Mouse (Mus musculus) myocyte (in vitro differentiated cells): ENCODE measurements around the gene Samm50. TPM values are rescaled to one million over a fixed set of nuclear protein-coding genes. Genes with fewer than 3 reads are reported as not detected.
A peak's percentile ranks its signal among the peaks of the same experiment; 100 is the strongest.

Experiments
- H3K27me3 ChIP-seq: one replicate; pipeline ENCODE4 v1.6.1; 2011; ENCODE audit not compliant: control insufficient read depth, insufficient read depth, insufficient read length
- H3K36me3 ChIP-seq: one replicate; pipeline ENCODE4 v1.6.1; 2011; ENCODE audit not compliant: control insufficient read depth, insufficient read depth
- H3K4me2 ChIP-seq: one replicate; pipeline ENCODE4 v1.6.1; 2011; ENCODE audit warnings: low read depth, control low read depth
- H3K4me3 ChIP-seq: one replicate; pipeline ENCODE4 v1.5.1; 2011; ENCODE audit warnings: mild to moderate bottlenecking, control low read depth, moderate library complexity
- H3K79me2 ChIP-seq: one replicate; pipeline ENCODE4 v1.6.1; 2011; ENCODE audit not compliant: control insufficient read depth, insufficient read depth
- H3ac ChIP-seq: one replicate; pipeline ENCODE4 v1.6.1; 2011; ENCODE audit not compliant: control insufficient read depth, insufficient read length
- CEBPB ChIP-seq: IDR thresholded peaks from 2 replicates; pipeline ENCODE4 v1.6.1; 2011; ENCODE audit warnings: mild to moderate bottlenecking, moderate library complexity; ENCODE audit not compliant: poor library complexity, insufficient read depth, severe bottlenecking
- E2F4 ChIP-seq: IDR thresholded peaks from one replicate; pipeline ENCODE4 v1.6.1; 2011; ENCODE audit warnings: mild to moderate bottlenecking, control low read depth, moderate library complexity; ENCODE audit not compliant: insufficient read depth
- MAX ChIP-seq: IDR thresholded peaks from one replicate; pipeline ENCODE4 v1.6.1; 2011; ENCODE audit warnings: low read depth, mild to moderate bottlenecking, control low read depth
- MYOD1 ChIP-seq, 3 experiments: IDR thresholded peaks; one replicate each; pipeline ENCODE4 v1.6.1; 2011; ENCODE audit warnings: control low read depth in 2 of 3, low read depth in 2 of 3, mild to moderate bottlenecking in 2 of 3, moderate library complexity in 1 of 3; ENCODE audit not compliant: insufficient read length in 2 of 3, control insufficient read depth in 1 of 3
- MYOG ChIP-seq, 3 experiments: IDR thresholded peaks; one replicate each; pipeline ENCODE4 v1.6.1; 2011; ENCODE audit warnings: control low read depth in 2 of 3, low read depth in 2 of 3, mild to moderate bottlenecking in 2 of 3; ENCODE audit not compliant: insufficient read length in 2 of 3, control insufficient read depth in 1 of 3, insufficient read depth in 1 of 3
- POLR2A ChIP-seq: IDR thresholded peaks from one replicate; pipeline ENCODE4 v1.6.1; 2011; ENCODE audit warnings: low read depth, mild to moderate bottlenecking, control low read depth, moderate library complexity; ENCODE audit not compliant: insufficient read length
- POLR2AphosphoS2 ChIP-seq: IDR thresholded peaks from one replicate; pipeline ENCODE4 v1.6.1; 2011; ENCODE audit warnings: low read depth, control low read depth; ENCODE audit not compliant: insufficient read length
- REST ChIP-seq: IDR thresholded peaks from one replicate; pipeline ENCODE4 v1.6.1; 2011; ENCODE audit warnings: mild to moderate bottlenecking, control low read depth, moderate library complexity; ENCODE audit not compliant: insufficient read depth, insufficient read length
- SRF ChIP-seq: IDR thresholded peaks from one replicate; pipeline ENCODE4 v1.6.1; 2011; ENCODE audit warnings: low read depth; ENCODE audit not compliant: control insufficient read depth, insufficient read length
- TCF12 ChIP-seq: IDR thresholded peaks from one replicate; pipeline ENCODE4 v1.6.1; 2011; ENCODE audit warnings: mild to moderate bottlenecking, control low read depth; ENCODE audit not compliant: poor library complexity, insufficient read depth, severe bottlenecking
- TCF3 ChIP-seq: IDR thresholded peaks from one replicate; pipeline ENCODE4 v1.6.1; 2011; ENCODE audit warnings: low read depth, control low read depth; ENCODE audit not compliant: insufficient read length
- USF1 ChIP-seq: IDR thresholded peaks from one replicate; pipeline ENCODE4 v1.6.1; 2011; ENCODE audit warnings: low read depth, mild to moderate bottlenecking, control low read depth, moderate library complexity
- polyA plus RNA-seq: library from polyadenylated mRNA; unstranded; fragments of >200 nt; fragmentation: generic; extraction: Trizol; gene quantifications from one replicate; pipeline ENCODE4 v1.2.1, GENCODE M21; 2012; ENCODE audit warnings: missing spikeins

Samm50 gene
- polyA plus RNA-seq, 1 experiment = 116 TPM

DNA sequence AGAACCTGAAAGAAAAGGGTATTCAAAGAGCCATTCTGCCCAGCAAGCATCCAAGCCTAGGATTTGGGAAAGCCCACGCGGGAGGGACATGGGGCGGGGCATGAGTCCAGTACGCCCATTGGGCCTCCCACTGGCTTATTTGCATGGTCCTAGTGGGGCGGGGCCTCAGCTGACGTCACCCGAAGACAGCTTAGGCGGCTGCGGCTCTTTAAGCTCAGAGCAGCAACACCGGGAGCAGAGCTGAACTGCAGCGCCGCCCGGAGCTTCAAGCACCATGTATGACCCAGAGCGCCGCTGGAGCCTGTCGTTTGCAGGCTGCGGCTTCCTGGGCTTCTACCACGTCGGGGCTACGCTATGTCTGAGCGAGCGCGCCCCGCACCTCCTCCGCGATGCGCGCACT, 24.4 kb upstream of the Samm50 start, which contains the start of gene Pnpla3:
Pnpla3 (plus strand) TSS at position 238 of the 400 bp plus-strand sequence.
- Histone ChIP-seq H3K4me3 (peak within 1 kb of the TSS; percentile 15), H3K4me2 (peak within 1 kb of the TSS; percentile 97), H3K27me3 (peaks cover 33% of the 10 kb centered on the region), H3ac (no peak within 1 kb of the TSS), H3K79me2 (no peaks in the 10 kb centered on the region), H3K36me3 (no peaks in the 10 kb centered on the region)
- TF ChIP-seq SRF = peak; percentile 27
- TF ChIP-seq POLR2AphosphoS2 = no peak
- no peak for TF ChIP-seq REST
- no peak for TF ChIP-seq MYOG (IDR thresholded peaks at IDR 0.05; ENCODE audit: control insufficient read depth in 1 of 3, insufficient read depth in 1 of 3, insufficient read length in 2 of 3, low read depth in 2 of 3)
- TF ChIP-seq POLR2A = peak; percentile 57
- TF ChIP-seq USF1 = no peak
- TF ChIP-seq TCF12 = no peak

GRCm38 (mm10) chr15:84168170-84169161, 23.6 kb upstream of the Samm50 start:
- TF ChIP-seq USF1 = no peak
- TF ChIP-seq E2F4 = no peak
- no peak for TF ChIP-seq MYOD1 (IDR thresholded peaks at IDR 0.05; ENCODE audit: control insufficient read depth in 1 of 3, insufficient read length in 2 of 3, low read depth in 2 of 3)
- TF ChIP-seq MYOG (IDR thresholded peaks at IDR 0.05; ENCODE audit: control insufficient read depth in 1 of 3, insufficient read depth in 1 of 3, insufficient read length in 2 of 3, low read depth in 2 of 3) = no peak
- TF ChIP-seq CEBPB = no peak
- no peak for TF ChIP-seq TCF12
- TF ChIP-seq POLR2A = no peak
- no peak for TF ChIP-seq SRF
- TF ChIP-seq TCF3 = no peak
- TF ChIP-seq REST = no peak
- no peak for TF ChIP-seq MAX
- no peak for TF ChIP-seq POLR2AphosphoS2
- Histone ChIP-seq H3K36me3 (no peaks in the 10 kb centered on the region), H3K4me2 (peak overlapping the region; percentile 97), H3K4me3 (peak overlapping the region; percentile 15), H3ac (no peak overlapping the region), H3K79me2 (no peaks in the 10 kb centered on the region), H3K27me3 (peaks cover 24% of the 10 kb centered on the region)

- peaks cover 33% of the 10 kb centered on the region for H3K27me3 ChIP-seq
- H3K4me3 ChIP-seq = no peak overlapping the region
- TF ChIP-seq CEBPB (no peak), E2F4 (no peak), TCF3 (no peak), TCF12 (no peak), SRF (no peak), MYOG (IDR thresholded peaks at IDR 0.05; ENCODE audit: control insufficient read depth in 1 of 3, insufficient read depth in 1 of 3, insufficient read length in 2 of 3, low read depth in 2 of 3) (no peak), USF1 (no peak), MYOD1 (IDR thresholded peaks at IDR 0.05; ENCODE audit: control insufficient read depth in 1 of 3, insufficient read length in 2 of 3, low read depth in 2 of 3) (no peak), MAX (no peak), POLR2A (no peak), POLR2AphosphoS2 (no peak), REST (no peak)
- H3K4me2 ChIP-seq = no peak overlapping the region
- no peaks in the 10 kb centered on the region for H3K36me3 ChIP-seq
- H3K79me2 ChIP-seq = no peaks in the 10 kb centered on the region
- no peak overlapping the region for H3ac ChIP-seq
Observed at GRCm38 (mm10) chr15:84169511-84169910, 22.5 kb upstream of the Samm50 start.

GRCm38 (mm10) chr15:84171166-84171565, 20.9 kb upstream of the Samm50 start:
- no peaks in the 10 kb centered on the region for H3K36me3 ChIP-seq
- no peak overlapping the region for H3K4me2 ChIP-seq
- H3K27me3 ChIP-seq = peaks cover 33% of the 10 kb centered on the region
- no peaks in the 10 kb centered on the region for H3K79me2 ChIP-seq
- H3ac ChIP-seq = no peak overlapping the region
- H3K4me3 ChIP-seq = no peak overlapping the region
- TF ChIP-seq SRF (no peak), TCF12 (no peak), POLR2A (no peak), E2F4 (no peak), MYOG (IDR thresholded peaks at IDR 0.05; ENCODE audit: control insufficient read depth in 1 of 3, insufficient read depth in 1 of 3, insufficient read length in 2 of 3, low read depth in 2 of 3) (no peak), REST (no peak), MAX (no peak), CEBPB (no peak), TCF3 (no peak), POLR2AphosphoS2 (no peak), MYOD1 (IDR thresholded peaks at IDR 0.05; ENCODE audit: control insufficient read depth in 1 of 3, insufficient read length in 2 of 3, low read depth in 2 of 3) (no peak), USF1 (no peak)
